Mouse (Mus musculus): ENCODE data around the gene Epas1.
A peak's percentile ranks its signal among the peaks of the same experiment; 100 is the strongest.

Epas1 gene

GRCm38 (mm10) chr17:86795773-86796172 is 42.3 kb downstream of the Epas1 start:
- DNase-seq (ENCODE audit: low read depth, low spot score): no peak
- H3K27me3 ChIP-seq (ENCODE audit: control insufficient read depth, insufficient read depth, low read length, poor library complexity, severe bottlenecking): no peaks in the 10 kb centered on the region
- no peaks in the 10 kb centered on the region for H3K36me3 ChIP-seq (ENCODE audit: control insufficient read depth, insufficient read depth, low read length, poor library complexity, severe bottlenecking)

- DNase-seq (ENCODE audit: low read depth, low spot score): no peak
- Histone ChIP-seq H3K27me3 (ENCODE audit: control insufficient read depth, insufficient read depth, low read length, poor library complexity, severe bottlenecking) (no peaks in the 10 kb centered on the region), H3K36me3 (ENCODE audit: control insufficient read depth, insufficient read depth, low read length, poor library complexity, severe bottlenecking) (no peaks in the 10 kb centered on the region)
These were observed 43.5 kb downstream of the Epas1 start for GRCm38 (mm10) chr17:86797031-86797430.

- H3K36me3 ChIP-seq (ENCODE audit: control insufficient read depth, insufficient read depth, low read length, poor library complexity, severe bottlenecking): no peaks in the 10 kb centered on the region
- H3K27me3 ChIP-seq (ENCODE audit: control insufficient read depth, insufficient read depth, low read length, poor library complexity, severe bottlenecking): no peaks in the 10 kb centered on the region
- DNase-seq (ENCODE audit: low read depth, low spot score): no peak
These were observed 45.0 kb downstream of the Epas1 start for GRCm38 (mm10) chr17:86798460-86798859.

GRCm38 (mm10) chr17:86798951-86799350 is 45.5 kb downstream of the Epas1 start:
- DNase-seq (ENCODE audit: low read depth, low spot score): no peak
- no peaks in the 10 kb centered on the region for H3K36me3 ChIP-seq (ENCODE audit: control insufficient read depth, insufficient read depth, low read length, poor library complexity, severe bottlenecking)
- H3K27me3 ChIP-seq (ENCODE audit: control insufficient read depth, insufficient read depth, low read length, poor library complexity, severe bottlenecking): no peaks in the 10 kb centered on the region

- no peak for DNase-seq (ENCODE audit: low read depth, low spot score)
- Histone ChIP-seq H3K36me3 (ENCODE audit: control insufficient read depth, insufficient read depth, low read length, poor library complexity, severe bottlenecking) (no peaks in the 10 kb centered on the region), H3K27me3 (ENCODE audit: control insufficient read depth, insufficient read depth, low read length, poor library complexity, severe bottlenecking) (no peaks in the 10 kb centered on the region)
These were observed 47.0 kb downstream of the Epas1 start for GRCm38 (mm10) chr17:86800535-86800934.

GRCm38 (mm10) chr17:86801213-86801815 is 47.8 kb downstream of the Epas1 start:
- no peak for DNase-seq (ENCODE audit: low read depth, low spot score)
- H3K27me3 ChIP-seq (ENCODE audit: control insufficient read depth, insufficient read depth, low read length, poor library complexity, severe bottlenecking): no peaks in the 10 kb centered on the region
- H3K36me3 ChIP-seq (ENCODE audit: control insufficient read depth, insufficient read depth, low read length, poor library complexity, severe bottlenecking): no peaks in the 10 kb centered on the region

- H3K36me3 ChIP-seq (ENCODE audit: control insufficient read depth, insufficient read depth, low read length, poor library complexity, severe bottlenecking): no peaks in the 10 kb centered on the region
- no peaks in the 10 kb centered on the region for H3K27me3 ChIP-seq (ENCODE audit: control insufficient read depth, insufficient read depth, low read length, poor library complexity, severe bottlenecking)
- no peak for DNase-seq (ENCODE audit: low read depth, low spot score)
These were observed 48.4 kb downstream of the Epas1 start for GRCm38 (mm10) chr17:86801876-86802275.

- DNase-seq (ENCODE audit: low read depth, low spot score): no peak
- H3K27me3 ChIP-seq (ENCODE audit: control insufficient read depth, insufficient read depth, low read length, poor library complexity, severe bottlenecking): no peaks in the 10 kb centered on the region
- H3K36me3 ChIP-seq (ENCODE audit: control insufficient read depth, insufficient read depth, low read length, poor library complexity, severe bottlenecking): no peaks in the 10 kb centered on the region
These were observed 49.0 kb downstream of the Epas1 start for GRCm38 (mm10) chr17:86802351-86802985.

- DNase-seq (ENCODE audit: low read depth, low spot score): no peak
- Histone ChIP-seq H3K36me3 (ENCODE audit: control insufficient read depth, insufficient read depth, low read length, poor library complexity, severe bottlenecking) (no peaks in the 10 kb centered on the region), H3K27me3 (ENCODE audit: control insufficient read depth, insufficient read depth, low read length, poor library complexity, severe bottlenecking) (no peaks in the 10 kb centered on the region)
These were observed 49.6 kb downstream of the Epas1 start for GRCm38 (mm10) chr17:86803147-86803546.

GRCm38 (mm10) chr17:86803653-86804052 is 50.2 kb downstream of the Epas1 start:
- DNase-seq (ENCODE audit: low read depth, low spot score): peak; percentile 16
- Histone ChIP-seq H3K27me3 (ENCODE audit: control insufficient read depth, insufficient read depth, low read length, poor library complexity, severe bottlenecking) (no peaks in the 10 kb centered on the region), H3K36me3 (ENCODE audit: control insufficient read depth, insufficient read depth, low read length, poor library complexity, severe bottlenecking) (no peaks in the 10 kb centered on the region)

GRCm38 (mm10) chr17:86812029-86812428 is 58.5 kb downstream of the Epas1 start:
- Histone ChIP-seq H3K36me3 (ENCODE audit: control insufficient read depth, insufficient read depth, low read length, poor library complexity, severe bottlenecking) (no peaks in the 10 kb centered on the region), H3K27me3 (ENCODE audit: control insufficient read depth, insufficient read depth, low read length, poor library complexity, severe bottlenecking) (no peaks in the 10 kb centered on the region)
- DNase-seq (ENCODE audit: low read depth, low spot score): peak; percentile 46

GRCm38 (mm10) chr17:86814320-86814719 is 60.8 kb downstream of the Epas1 start:
- no peaks in the 10 kb centered on the region for H3K27me3 ChIP-seq (ENCODE audit: control insufficient read depth, insufficient read depth, low read length, poor library complexity, severe bottlenecking)
- peak; percentile 16 for DNase-seq (ENCODE audit: low read depth, low spot score)

GRCm38 (mm10) chr17:86815016-86815865 is 61.7 kb downstream of the Epas1 start:
- DNase-seq (ENCODE audit: low read depth, low spot score): no peak
- H3K27me3 ChIP-seq (ENCODE audit: control insufficient read depth, insufficient read depth, low read length, poor library complexity, severe bottlenecking): no peaks in the 10 kb centered on the region
- H3K36me3 ChIP-seq (ENCODE audit: control insufficient read depth, insufficient read depth, low read length, poor library complexity, severe bottlenecking): no peaks in the 10 kb centered on the region

More at GRCm38 (mm10) chr17:86814320-86814719, 60.8 kb downstream of the Epas1 start:
- no peaks in the 10 kb centered on the region for H3K36me3 ChIP-seq (ENCODE audit: control insufficient read depth, insufficient read depth, low read length, poor library complexity, severe bottlenecking)

- no peak for DNase-seq (ENCODE audit: low read depth, low spot score)
- Histone ChIP-seq H3K27me3 (ENCODE audit: control insufficient read depth, insufficient read depth, low read length, poor library complexity, severe bottlenecking) (no peaks in the 10 kb centered on the region), H3K36me3 (ENCODE audit: control insufficient read depth, insufficient read depth, low read length, poor library complexity, severe bottlenecking) (no peaks in the 10 kb centered on the region)
These were observed 68.7 kb downstream of the Epas1 start for GRCm38 (mm10) chr17:86822017-86822737.

Data from splenic B cell, adult 2 months (primary cell).